Mouse (Mus musculus): ENCODE results near the gene Gm21985. TPM values are rescaled to one million over a fixed set of nuclear protein-coding genes. Genes with fewer than 3 reads are reported as not detected.
"Not testable (repeated sequence)": the region's sequence is repeated elsewhere in the genome, so short reads cannot be mapped to it uniquely, and the experiment has no call there.

The Gm21985 gene
- polyA plus RNA-seq, 1 experiment from 2014 or later: not detected

DNA sequence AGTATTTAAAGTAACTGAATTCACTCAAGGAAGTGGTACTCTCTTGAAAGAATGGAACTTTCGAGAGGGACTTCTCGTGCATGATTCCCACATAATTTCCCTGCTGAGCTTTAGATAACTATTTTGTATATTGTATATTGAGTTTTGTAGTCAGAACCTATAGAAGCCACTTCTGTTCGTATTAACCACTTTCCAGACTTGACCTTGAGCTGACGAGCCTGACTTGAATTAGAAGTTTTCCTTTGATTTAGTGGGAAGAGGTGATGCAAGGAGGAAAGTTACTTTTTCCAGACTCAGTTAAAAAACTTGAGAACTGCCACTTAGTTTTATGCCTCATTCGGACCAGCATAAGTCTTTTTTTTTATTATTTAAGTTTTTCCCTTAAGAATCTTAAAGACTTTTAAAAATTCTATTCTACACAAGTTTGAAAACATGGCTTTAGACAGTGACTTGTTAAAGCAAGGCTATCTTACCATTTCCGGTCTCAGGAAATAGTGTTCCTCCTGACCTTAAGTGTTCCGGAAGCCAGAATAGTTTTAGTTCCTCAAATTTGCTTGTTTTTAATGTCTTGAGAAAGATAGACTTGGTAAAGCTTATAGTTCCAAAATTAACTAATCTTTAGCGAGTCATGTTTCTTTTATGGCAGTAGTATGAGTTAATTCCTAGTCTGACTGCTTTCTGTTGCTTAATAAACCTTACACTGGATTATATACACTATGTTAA, 1.6 kb downstream of the Gm21985 start:
- H3K4me1 ChIP-seq: peaks cover 49% of the 10 kb centered on the region
- H3K27ac ChIP-seq: no peak overlapping the region
- 76% methylated on average over 8 of the region's 8 CpGs for WGBS
- H3K9ac ChIP-seq: no peak overlapping the region
- peak overlapping the region; percentile 68 for H3K4me3 ChIP-seq
- H3K9me3 ChIP-seq (replicated peaks): no peaks in the 10 kb centered on the region
- H3K4me2 ChIP-seq: peak overlapping the region; percentile 89
- ATAC-seq: no peak
- no peaks in the 10 kb centered on the region for H3K36me3 ChIP-seq (ENCODE audit: poor library complexity, severe bottlenecking)
- H3K27me3 ChIP-seq: no peaks in the 10 kb centered on the region

GRCm38 (mm10) chr2:112270011-112270410, 3.9 kb downstream of the Gm21985 start:
- Histone ChIP-seq H3K4me1 (peaks cover 38% of the 10 kb centered on the region), H3K4me3 (no peak overlapping the region), H3K27ac (no peak overlapping the region), H3K27me3 (no peaks in the 10 kb centered on the region), H3K9ac (no peak overlapping the region), H3K4me2 (peak overlapping the region; percentile 8; the same call in 1 of the 2 replicates), H3K36me3 (ENCODE audit: poor library complexity, severe bottlenecking) (no peaks in the 10 kb centered on the region), H3K9me3 (replicated peaks) (no peaks in the 10 kb centered on the region)
- no peak for ATAC-seq
- 85% methylated on average over 2 of the region's 2 CpGs for WGBS

DNA sequence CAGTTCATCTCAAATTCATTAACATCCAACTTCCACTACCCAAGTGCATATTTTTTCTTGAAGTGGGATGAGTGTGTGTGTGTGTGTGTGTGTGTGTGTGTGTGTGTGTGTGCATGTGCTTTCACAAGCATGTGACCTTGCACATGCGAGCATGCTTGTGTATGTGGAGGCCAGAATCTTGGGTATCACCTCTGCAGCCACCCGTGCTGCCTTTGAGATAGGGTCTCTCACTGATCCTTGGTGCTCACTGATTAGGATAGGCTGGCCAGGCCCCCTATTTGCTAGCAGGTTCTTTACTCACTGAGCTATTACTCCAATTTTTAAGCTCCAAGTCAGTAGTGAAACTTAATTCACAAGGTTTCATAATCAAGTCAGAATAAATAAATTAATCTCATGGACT, 6.8 kb downstream of the Gm21985 start:
- 98% methylated on average over 2 of the region's 2 CpGs for WGBS
- no peak for ATAC-seq
- H3K9ac ChIP-seq: no peak overlapping the region
- no peaks in the 10 kb centered on the region for H3K9me3 ChIP-seq (replicated peaks)
- peaks cover 18% of the 10 kb centered on the region for H3K4me1 ChIP-seq
- H3K4me2 ChIP-seq: no peak overlapping the region
- no peak overlapping the region for H3K4me3 ChIP-seq
- no peaks in the 10 kb centered on the region for H3K36me3 ChIP-seq (ENCODE audit: poor library complexity, severe bottlenecking)
- no peaks in the 10 kb centered on the region for H3K27me3 ChIP-seq
- H3K27ac ChIP-seq: no peak overlapping the region

DNA sequence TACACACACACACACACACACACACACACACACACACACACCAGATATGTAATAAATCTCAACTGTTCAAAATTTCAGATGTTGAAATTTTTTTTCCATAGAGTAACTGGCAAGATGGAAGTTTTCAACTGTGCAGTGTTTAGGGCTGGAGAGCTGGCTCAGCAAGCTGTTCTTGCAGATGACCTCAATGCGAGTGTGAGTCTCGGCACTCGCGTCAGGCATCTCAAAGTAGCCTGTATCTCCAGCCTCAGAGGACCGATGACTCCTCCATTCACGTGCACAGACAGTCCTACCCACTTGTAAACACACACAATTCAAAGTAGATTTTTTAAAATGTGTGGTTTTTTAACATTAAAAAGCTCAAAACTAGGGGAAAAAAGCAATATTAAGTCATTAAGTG, 7.4 kb downstream of the Gm21985 start:
- Histone ChIP-seq H3K9me3 (replicated peaks) (no peaks in the 10 kb centered on the region), H3K4me1 (peaks cover 14% of the 10 kb centered on the region), H3K27me3 (no peaks in the 10 kb centered on the region), H3K4me3 (no peak overlapping the region), H3K4me2 (no peak overlapping the region), H3K27ac (no peak overlapping the region), H3K9ac (no peak overlapping the region), H3K36me3 (ENCODE audit: poor library complexity, severe bottlenecking) (no peaks in the 10 kb centered on the region)
- no peak for ATAC-seq
- whole genome bisulfite sequencing: 91% methylated on average over 6 of the region's 6 CpGs

- no peak overlapping the region for H3K4me2 ChIP-seq
- 93% methylated on average over 3 of the region's 3 CpGs for WGBS
Measured at GRCm38 (mm10) chr2:112276870-112277269, 10.8 kb downstream of the Gm21985 start.

GRCm38 (mm10) chr2:112282846-112283245, 16.7 kb downstream of the Gm21985 start:
- H3K9me3 ChIP-seq (replicated peaks): no peaks in the 10 kb centered on the region
- H3K4me2 ChIP-seq: no peak overlapping the region
- no peaks in the 10 kb centered on the region for H3K27me3 ChIP-seq
- H3K4me1 ChIP-seq: peaks cover 13% of the 10 kb centered on the region
- H3K27ac ChIP-seq: no peak overlapping the region
- WGBS: 93% methylated on average over 1 of the region's 1 CpGs
- no peaks in the 10 kb centered on the region for H3K36me3 ChIP-seq (ENCODE audit: poor library complexity, severe bottlenecking)
- ATAC-seq: no peak
- no peak overlapping the region for H3K9ac ChIP-seq
- no peak overlapping the region for H3K4me3 ChIP-seq

More at GRCm38 (mm10) chr2:112276870-112277269, 10.8 kb downstream of the Gm21985 start:
- Histone ChIP-seq H3K4me3 (no peak overlapping the region), H3K9ac (no peak overlapping the region), H3K4me1 (no peaks in the 10 kb centered on the region), H3K27me3 (no peaks in the 10 kb centered on the region), H3K27ac (no peak overlapping the region), H3K9me3 (replicated peaks) (no peaks in the 10 kb centered on the region), H3K36me3 (ENCODE audit: poor library complexity, severe bottlenecking) (no peaks in the 10 kb centered on the region)
- no peak for ATAC-seq

GRCm38 (mm10) chr2:112284363-112285030, 18.4 kb downstream of the Gm21985 start:
- peak overlapping the region; percentile 71 for H3K9ac ChIP-seq
- H3K4me1 ChIP-seq: peaks cover 13% of the 10 kb centered on the region
- peak overlapping the region; percentile 86 for H3K4me2 ChIP-seq
- H3K4me3 ChIP-seq: peak overlapping the region; percentile 49
- no peaks in the 10 kb centered on the region for H3K36me3 ChIP-seq (ENCODE audit: poor library complexity, severe bottlenecking)
- WGBS: under 1% methylated on average over 21 of the region's 21 CpGs
- peak; percentile 92 for ATAC-seq
- no peaks in the 10 kb centered on the region for H3K9me3 ChIP-seq (replicated peaks)
- H3K27me3 ChIP-seq: no peaks in the 10 kb centered on the region
- no peak overlapping the region for H3K27ac ChIP-seq

DNA sequence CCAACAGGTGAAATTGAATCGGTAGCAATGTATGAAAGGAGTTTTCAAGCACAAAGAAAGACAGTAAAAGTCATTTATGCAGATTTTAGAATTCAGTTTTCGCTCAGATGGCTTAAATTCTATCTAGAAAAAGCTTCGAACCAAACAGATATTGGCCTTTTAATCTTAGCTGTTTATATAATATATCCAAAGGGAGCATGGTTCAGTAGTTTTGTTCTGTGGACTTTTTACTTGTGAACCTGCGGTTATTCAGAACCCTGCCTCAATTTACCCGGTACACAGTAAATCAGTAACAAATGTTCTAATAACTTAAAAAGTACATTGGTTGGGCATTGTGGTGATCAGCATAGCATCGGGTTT, 18.9 kb downstream of the Gm21985 start:
- 56% methylated on average over 6 of the region's 6 CpGs for WGBS
- ATAC-seq: no peak
- Histone ChIP-seq H3K27ac (no peak overlapping the region), H3K4me2 (peak overlapping the region; percentile 86), H3K4me3 (peak overlapping the region; percentile 49), H3K4me1 (peaks cover 13% of the 10 kb centered on the region), H3K27me3 (no peaks in the 10 kb centered on the region), H3K9me3 (replicated peaks) (no peaks in the 10 kb centered on the region), H3K9ac (peak overlapping the region; percentile 71; the same call in 1 of the 2 replicates), H3K36me3 (ENCODE audit: poor library complexity, severe bottlenecking) (no peaks in the 10 kb centered on the region)

DNA sequence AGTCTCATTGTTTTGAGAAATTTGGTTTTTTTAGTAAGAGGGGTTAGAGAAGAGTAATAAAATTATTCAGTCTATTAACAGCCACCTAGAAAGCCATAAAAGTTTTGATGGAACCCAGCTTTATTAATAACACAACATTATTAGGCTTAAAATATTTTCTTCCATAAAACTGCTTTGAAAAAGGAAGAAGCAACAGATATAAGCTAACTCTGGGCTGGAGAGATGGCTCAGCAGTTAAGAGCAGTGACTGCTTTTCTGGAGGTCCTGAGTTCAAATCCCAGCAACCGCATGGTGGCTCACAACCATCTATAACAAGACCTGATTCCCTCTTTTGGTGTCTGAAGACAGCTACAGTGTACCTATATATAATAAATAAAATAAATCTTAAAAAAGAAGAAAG, 19.9 kb downstream of the Gm21985 start:
- not testable (repeated sequence) for H3K9ac ChIP-seq; H3K27me3 ChIP-seq; H3K36me3 ChIP-seq (ENCODE audit: poor library complexity, severe bottlenecking); ATAC-seq; H3K27ac ChIP-seq; H3K4me3 ChIP-seq; H3K4me2 ChIP-seq; H3K9me3 ChIP-seq (replicated peaks)
- H3K4me1 ChIP-seq: peaks cover 13% of the 10 kb centered on the region
- 97% methylated on average over 1 of the region's 1 CpGs for WGBS

GRCm38 (mm10) chr2:112287059-112287458, 20.9 kb downstream of the Gm21985 start:
- no peak overlapping the region for H3K27ac ChIP-seq
- H3K9me3 ChIP-seq (replicated peaks): no peaks in the 10 kb centered on the region
- no peak overlapping the region for H3K9ac ChIP-seq
- ATAC-seq: no peak
- no peak overlapping the region for H3K4me3 ChIP-seq
- no peaks in the 10 kb centered on the region for H3K36me3 ChIP-seq (ENCODE audit: poor library complexity, severe bottlenecking)
- peaks cover 13% of the 10 kb centered on the region for H3K4me1 ChIP-seq
- no peaks in the 10 kb centered on the region for H3K27me3 ChIP-seq
- no peak overlapping the region for H3K4me2 ChIP-seq
- WGBS: 60% methylated on average over 4 of the region's 4 CpGs

GRCm38 (mm10) chr2:112289507-112289906, 23.4 kb downstream of the Gm21985 start:
- Histone ChIP-seq H3K27ac (no peak overlapping the region), H3K4me1 (peaks cover 8% of the 10 kb centered on the region), H3K9me3 (replicated peaks) (no peaks in the 10 kb centered on the region), H3K4me3 (no peak overlapping the region), H3K36me3 (ENCODE audit: poor library complexity, severe bottlenecking) (no peaks in the 10 kb centered on the region), H3K4me2 (no peak overlapping the region), H3K9ac (no peak overlapping the region), H3K27me3 (no peaks in the 10 kb centered on the region)
- ATAC-seq: no peak
- WGBS: 93% methylated on average over 3 of the region's 3 CpGs

DNA sequence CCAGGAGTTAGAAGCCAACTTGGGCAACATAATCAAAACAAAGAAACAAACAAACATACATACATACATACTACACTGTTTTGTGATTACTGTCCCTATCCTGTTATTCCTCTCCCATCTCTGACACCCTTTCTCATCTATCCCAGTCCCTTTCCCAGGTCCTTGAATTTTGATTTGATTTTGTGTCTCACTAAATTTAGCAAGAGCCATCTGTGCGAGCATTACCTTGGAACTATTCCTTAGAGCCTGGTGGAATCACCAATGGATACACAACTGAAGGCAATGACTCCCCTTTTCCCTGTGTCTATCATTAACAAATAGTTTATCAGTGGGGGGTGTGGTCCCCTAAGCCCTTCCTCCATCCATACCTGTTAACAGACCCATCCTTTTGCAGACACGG, 26.7 kb downstream of the Gm21985 start:
- Histone ChIP-seq H3K9ac (no peak overlapping the region), H3K27ac (no peak overlapping the region), H3K4me2 (no peak overlapping the region), H3K4me1 (no peaks in the 10 kb centered on the region), H3K36me3 (ENCODE audit: poor library complexity, severe bottlenecking) (no peaks in the 10 kb centered on the region), H3K27me3 (no peaks in the 10 kb centered on the region), H3K4me3 (no peak overlapping the region), H3K9me3 (replicated peaks) (no peaks in the 10 kb centered on the region)
- no peak for ATAC-seq
- WGBS: 91% methylated on average over 2 of the region's 2 CpGs
